Mouse (Mus musculus): ENCODE results near the gene Bend3.

Gene Bend3

GRCm38 (mm10) chr10:43534382-43534781 lies 55.8 kb downstream of the Bend3 start:
- no peak for DNase-seq (ENCODE audit: low read depth)

GRCm38 (mm10) chr10:43537652-43538051 lies 59.0 kb downstream of the Bend3 start:
- DNase-seq (ENCODE audit: low read depth), result peak; percentile 22

DNA sequence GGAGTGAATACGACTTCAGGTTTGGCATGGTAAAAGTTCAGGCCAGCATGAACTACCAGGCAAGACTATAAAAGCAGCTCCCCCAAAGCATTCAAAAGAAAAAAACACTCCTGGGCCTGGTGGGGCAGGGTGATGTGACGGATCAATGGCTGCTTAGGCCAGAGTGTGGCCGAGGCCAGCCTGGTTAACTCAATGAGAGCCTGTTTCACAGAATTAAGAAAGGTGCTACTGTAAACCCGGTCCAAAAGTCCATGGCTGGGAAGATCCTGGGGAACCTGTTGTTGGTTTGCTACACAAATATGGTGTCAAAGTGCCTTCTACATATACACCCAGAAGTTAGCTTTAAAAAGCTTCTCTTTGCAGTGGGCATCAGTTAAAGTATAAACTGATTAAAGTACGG lies 60.2 kb downstream of the Bend3 start:
- no peak for DNase-seq (ENCODE audit: low read depth)

GRCm38 (mm10) chr10:43539746-43540310 lies 61.2 kb downstream of the Bend3 start:
- DNase-seq (ENCODE audit: low read depth), result peak; percentile 32

- peak; percentile 99 for DNase-seq (ENCODE audit: low read depth)
Measured at GRCm38 (mm10) chr10:43540442-43541152, 62.0 kb downstream of the Bend3 start, which contains the start of gene 1700021F05Rik. Gene 1700021F05Rik (minus strand): TSS chr10:43540994.

- DNase-seq (ENCODE audit: low read depth), result no peak
Measured at GRCm38 (mm10) chr10:43541153-43541544, 62.5 kb downstream of the Bend3 start.

DNA sequence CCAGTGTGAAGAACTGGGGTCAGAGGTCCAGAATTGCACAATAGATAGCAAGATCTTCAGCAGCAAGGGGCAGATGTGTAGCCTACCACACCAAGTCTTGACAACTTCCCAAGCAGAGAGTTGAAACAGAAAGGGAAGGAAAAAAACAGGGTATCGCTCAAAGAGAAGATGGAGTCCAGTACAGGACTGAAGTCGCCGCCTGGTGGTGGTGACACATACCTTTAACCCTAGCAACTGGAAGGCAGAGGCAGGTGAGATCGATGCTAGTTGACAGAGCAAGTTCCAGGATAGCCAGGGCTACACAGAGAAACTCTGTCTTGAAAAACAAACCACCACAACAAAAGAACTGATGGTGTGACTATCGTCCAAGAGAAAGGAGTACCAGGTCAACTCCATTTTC lies 70.8 kb downstream of the Bend3 start:
- DNase-seq (ENCODE audit: low read depth), result no peak

GRCm38 (mm10) chr10:43550923-43551322 lies 72.3 kb downstream of the Bend3 start:
- no peak for DNase-seq (ENCODE audit: low read depth)

GRCm38 (mm10) chr10:43551388-43551787 lies 72.8 kb downstream of the Bend3 start:
- DNase-seq (ENCODE audit: low read depth), result no peak

DNA sequence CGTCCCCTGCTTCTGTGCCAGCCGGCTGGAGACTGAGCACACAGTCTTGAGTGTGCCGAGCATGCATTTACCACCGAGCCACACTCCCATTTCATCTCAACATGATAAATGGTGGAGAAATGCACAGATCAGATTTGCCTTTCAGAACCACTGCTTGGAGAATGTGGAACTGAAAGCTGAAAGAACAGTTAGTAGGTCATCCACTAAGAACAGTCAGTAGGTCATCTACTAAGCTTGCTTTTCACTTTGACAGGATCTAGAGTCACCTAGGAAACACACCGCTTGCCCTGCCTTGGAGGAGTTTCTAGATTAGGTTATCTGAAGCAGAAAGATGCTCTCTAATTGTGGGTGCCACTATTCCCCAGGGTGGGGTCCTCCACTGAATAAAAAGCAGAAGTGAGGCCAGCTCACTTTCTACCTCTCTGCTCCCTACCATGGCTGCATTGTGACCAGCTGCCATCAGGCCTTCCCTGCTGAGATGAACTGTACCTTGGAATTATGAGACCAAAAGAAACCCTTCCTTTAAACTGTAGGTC lies 79.1 kb downstream of the Bend3 start:
- no peak for DNase-seq (ENCODE audit: low read depth)

DNA sequence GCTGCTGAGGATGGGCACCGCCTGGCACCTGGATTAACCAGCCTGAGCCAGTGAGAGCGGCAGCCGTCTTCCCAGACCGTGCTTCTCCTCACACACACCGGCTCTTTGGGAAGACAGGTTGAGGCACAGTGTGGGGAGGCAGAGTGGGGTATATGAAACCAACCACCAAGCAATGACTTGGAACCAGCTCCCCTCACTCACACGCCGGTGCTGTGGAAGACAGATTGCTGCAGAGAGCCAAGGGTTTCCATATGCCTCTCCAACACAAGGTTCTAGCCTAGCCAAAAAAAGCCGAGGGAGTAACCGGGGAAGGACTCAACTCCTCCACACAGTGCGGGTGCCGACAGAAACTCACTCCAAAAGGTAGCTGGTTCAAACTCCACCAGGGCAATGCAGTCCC lies 80.7 kb downstream of the Bend3 start:
- no peak for DNase-seq (ENCODE audit: low read depth)

DNA sequence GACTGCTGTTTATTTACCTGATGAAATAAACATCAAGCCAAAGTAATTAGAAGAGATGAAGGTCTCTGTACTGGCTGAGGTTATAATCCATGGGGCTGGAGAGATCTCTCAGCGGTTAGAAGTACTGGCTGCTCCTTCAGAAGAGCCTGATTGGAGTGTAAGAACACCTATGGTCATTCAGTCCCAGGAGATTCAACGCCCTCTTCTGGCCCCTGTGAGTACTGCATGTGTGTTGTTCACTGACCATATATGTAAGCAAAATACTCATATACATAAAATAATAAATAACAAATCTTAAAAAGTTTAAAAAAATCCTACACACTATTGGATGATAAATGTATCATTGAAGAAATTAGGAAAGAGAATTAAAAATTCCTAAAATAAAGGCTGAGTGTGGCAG lies 82.1 kb downstream of the Bend3 start:
- DNase-seq (ENCODE audit: low read depth), result peak; percentile 44

GRCm38 (mm10) chr10:43561311-43561710 lies 82.7 kb downstream of the Bend3 start:
- DNase-seq (ENCODE audit: low read depth), result no peak

Measured in NIH3T3 (cell line).